Mouse (Mus musculus): Measurements from ENCODE around the gene Sugct. TPM values are rescaled to one million over a fixed set of nuclear protein-coding genes. Genes with fewer than 3 reads are reported as not detected.

Gene Sugct
- polyA plus RNA-seq, 1 experiment, result not detected

DNA sequence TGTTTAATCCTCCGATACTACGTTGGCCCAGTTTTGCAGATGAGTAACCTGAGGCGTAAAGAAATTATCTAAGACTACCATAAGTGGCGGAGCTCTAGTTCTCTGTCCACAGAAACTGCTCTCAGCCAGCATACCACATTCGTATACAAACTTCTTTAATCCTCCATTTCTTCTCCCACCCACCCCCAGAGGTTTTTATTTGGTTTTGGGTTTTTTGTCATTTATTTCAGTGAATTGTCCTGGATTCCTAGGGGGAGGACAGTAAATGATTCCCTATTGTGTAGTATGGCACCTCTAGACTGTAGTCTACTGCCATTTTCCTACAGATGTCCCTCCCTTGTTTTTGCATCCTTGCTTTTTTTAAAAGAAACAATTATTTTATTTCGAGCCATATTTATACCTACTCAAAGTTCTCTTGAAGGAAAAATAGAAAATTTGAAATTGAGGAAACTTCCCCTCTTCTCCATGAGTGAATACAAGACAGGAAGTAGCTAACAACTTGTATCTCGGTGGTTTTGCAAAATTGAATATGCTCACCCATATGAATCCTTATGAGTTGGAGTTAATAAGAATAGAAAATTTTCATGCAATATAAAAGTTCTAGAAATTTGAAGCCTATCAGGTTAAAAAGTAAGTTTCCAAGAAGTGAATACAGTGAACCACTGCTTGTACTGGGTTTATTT lies 686 bp upstream of the Sugct start:
- TF ChIP-seq GATA1 (IDR thresholded peaks at IDR 0.05; ENCODE audit: low read length) (no peak), TAL1 (IDR thresholded peaks at IDR 0.05; ENCODE audit: low read length) (no peak)
- Histone ChIP-seq H3K4me1 (ENCODE audit: control insufficient read depth) (peaks cover 24% of the 10 kb centered on the region), H3K36me3 (ENCODE audit: control insufficient read depth) (peaks cover 7% of the 10 kb centered on the region), H3K27me3 (ENCODE audit: control insufficient read depth) (no peaks in the 10 kb centered on the region), H3K4me3 (replicated peaks) (peak overlapping the region; percentile 93), H3K9me3 (ENCODE audit: control insufficient read depth, low read length) (no peaks in the 10 kb centered on the region)

DNA sequence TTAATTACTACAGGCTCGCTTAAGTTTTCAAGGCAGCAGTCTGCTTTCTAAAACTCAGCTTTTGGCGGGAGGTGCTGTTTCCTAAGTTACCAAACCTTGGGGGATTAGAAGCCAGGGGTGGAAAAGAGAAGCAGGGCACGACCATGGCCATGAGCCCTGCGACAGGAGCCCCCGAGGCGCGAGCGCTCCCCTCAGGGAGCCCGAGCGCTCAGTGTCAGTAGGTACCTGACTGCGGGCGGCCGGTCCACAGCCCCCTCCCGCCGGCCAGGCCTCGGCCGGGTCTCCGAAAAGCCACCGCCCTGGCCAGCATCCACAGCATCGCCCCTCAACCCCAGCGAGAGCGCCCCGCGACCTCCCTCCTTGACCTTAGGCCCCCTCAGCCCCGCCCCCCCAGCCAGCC lies 939 bp downstream of the Sugct start:
- TF ChIP-seq TAL1 (IDR thresholded peaks at IDR 0.05; ENCODE audit: low read length) (no peak), GATA1 (IDR thresholded peaks at IDR 0.05; ENCODE audit: low read length) (no peak)
- H3K36me3 ChIP-seq (ENCODE audit: control insufficient read depth), result peaks cover 7% of the 10 kb centered on the region
- peaks cover 24% of the 10 kb centered on the region for H3K4me1 ChIP-seq (ENCODE audit: control insufficient read depth)
- H3K4me3 ChIP-seq (replicated peaks), result peak overlapping the region; percentile 93
- H3K9me3 ChIP-seq (ENCODE audit: control insufficient read depth, low read length), result no peaks in the 10 kb centered on the region
- H3K27me3 ChIP-seq (ENCODE audit: control insufficient read depth), result no peaks in the 10 kb centered on the region

DNA sequence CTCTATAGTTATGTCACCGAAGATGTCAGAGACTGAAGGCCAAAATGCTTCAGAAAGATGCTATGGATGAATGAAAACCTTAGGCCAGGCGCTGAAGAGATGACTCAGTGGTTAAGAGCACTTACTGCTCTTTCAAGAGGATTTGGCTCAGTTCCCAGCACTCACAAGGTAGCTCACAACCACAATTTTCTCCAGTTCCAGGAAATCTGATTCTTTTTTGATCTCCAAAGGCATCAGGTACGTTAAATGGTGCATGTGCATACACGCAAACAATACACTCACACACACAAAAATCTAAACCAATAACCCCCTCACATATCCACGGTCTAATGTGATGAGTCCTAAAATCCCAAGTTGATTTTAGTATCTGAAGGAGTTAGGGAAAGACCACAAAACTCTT lies 1.5 kb downstream of the Sugct start:
- Histone ChIP-seq H3K27me3 (ENCODE audit: control insufficient read depth) (no peaks in the 10 kb centered on the region), H3K36me3 (ENCODE audit: control insufficient read depth) (peaks cover 7% of the 10 kb centered on the region), H3K4me3 (replicated peaks) (peak overlapping the region; percentile 93), H3K9me3 (ENCODE audit: control insufficient read depth, low read length) (no peaks in the 10 kb centered on the region), H3K4me1 (ENCODE audit: control insufficient read depth) (peaks cover 24% of the 10 kb centered on the region)
- TF ChIP-seq GATA1 (IDR thresholded peaks at IDR 0.05; ENCODE audit: low read length) (no peak), TAL1 (IDR thresholded peaks at IDR 0.05; ENCODE audit: low read length) (no peak)

DNA sequence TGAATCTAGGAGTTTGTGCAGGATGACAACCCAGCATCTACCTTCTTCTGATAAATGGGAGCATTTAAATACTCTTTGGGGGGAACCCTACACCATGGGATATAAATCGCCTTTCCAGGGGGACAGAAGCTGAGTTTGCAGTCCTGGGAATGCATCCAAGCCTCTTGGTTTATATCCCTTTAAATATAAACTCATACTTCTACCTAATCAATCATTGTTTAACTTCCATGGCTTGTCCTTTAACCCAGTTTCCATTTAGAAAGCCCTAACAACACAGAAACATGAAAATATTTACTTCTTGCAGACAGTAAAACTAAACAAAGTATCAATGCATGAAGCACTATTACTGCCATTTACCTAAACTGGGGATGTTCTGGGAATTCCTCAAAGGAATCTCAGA lies 3.9 kb downstream of the Sugct start:
- Histone ChIP-seq H3K36me3 (ENCODE audit: control insufficient read depth) (no peaks in the 10 kb centered on the region), H3K4me3 (replicated peaks) (no peak overlapping the region), H3K9me3 (ENCODE audit: control insufficient read depth, low read length) (no peaks in the 10 kb centered on the region), H3K4me1 (ENCODE audit: control insufficient read depth) (peaks cover 15% of the 10 kb centered on the region), H3K27me3 (ENCODE audit: control insufficient read depth) (no peaks in the 10 kb centered on the region)
- TF ChIP-seq GATA1 (IDR thresholded peaks at IDR 0.05; ENCODE audit: low read length), result no peak
- TF ChIP-seq TAL1 (IDR thresholded peaks at IDR 0.05; ENCODE audit: low read length), result no peak

DNA sequence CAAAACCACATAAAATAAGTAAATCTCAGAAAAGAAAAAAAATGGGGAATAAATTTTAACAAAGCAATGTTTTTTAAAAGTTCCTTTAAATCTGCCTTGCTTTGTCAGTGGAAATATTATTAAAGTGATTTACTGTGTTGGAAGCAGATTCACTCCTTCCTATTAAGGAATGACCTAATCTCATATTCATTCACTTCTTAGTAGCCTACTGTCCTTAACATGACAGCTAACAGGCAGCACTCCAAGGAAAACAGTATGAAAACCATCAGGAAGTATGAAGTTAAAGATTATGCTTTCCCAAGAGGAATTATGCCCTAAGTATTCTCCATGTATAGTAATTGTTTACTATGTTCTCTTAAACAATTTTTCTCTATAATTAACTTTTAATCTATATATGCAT lies 4.7 kb downstream of the Sugct start:
- H3K4me3 ChIP-seq (replicated peaks), result no peak overlapping the region
- H3K9me3 ChIP-seq (ENCODE audit: control insufficient read depth, low read length), result no peaks in the 10 kb centered on the region
- no peaks in the 10 kb centered on the region for H3K27me3 ChIP-seq (ENCODE audit: control insufficient read depth)
- no peak for TF ChIP-seq GATA1 (IDR thresholded peaks at IDR 0.05; ENCODE audit: low read length)
- no peaks in the 10 kb centered on the region for H3K36me3 ChIP-seq (ENCODE audit: control insufficient read depth)
- peaks cover 11% of the 10 kb centered on the region for H3K4me1 ChIP-seq (ENCODE audit: control insufficient read depth)

DNA sequence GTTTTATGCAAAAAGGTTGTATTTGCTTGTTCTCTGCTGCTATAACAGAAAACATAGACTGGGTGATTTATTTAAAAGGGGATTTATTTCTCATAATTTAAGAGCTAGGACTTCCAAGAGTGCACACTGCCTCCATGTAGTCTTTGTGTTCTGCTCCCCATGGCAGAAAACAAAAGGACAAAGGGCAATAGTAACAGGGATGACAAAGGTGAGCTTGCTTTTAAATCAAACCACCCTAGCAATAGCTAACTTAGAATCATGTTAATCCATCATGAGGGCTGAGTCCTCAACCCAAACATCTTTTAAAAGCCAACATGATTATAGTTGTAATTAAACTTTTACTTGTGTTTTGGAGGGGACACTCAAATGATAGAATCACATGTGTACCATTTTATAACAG lies 5.9 kb downstream of the Sugct start:
- no peak overlapping the region for H3K4me3 ChIP-seq (replicated peaks)
- no peaks in the 10 kb centered on the region for H3K9me3 ChIP-seq (ENCODE audit: control insufficient read depth, low read length)
- no peaks in the 10 kb centered on the region for H3K36me3 ChIP-seq (ENCODE audit: control insufficient read depth)
- no peak for TF ChIP-seq GATA1 (IDR thresholded peaks at IDR 0.05; ENCODE audit: low read length)
- TF ChIP-seq TAL1 (IDR thresholded peaks at IDR 0.05; ENCODE audit: low read length), result no peak
- H3K27me3 ChIP-seq (ENCODE audit: control insufficient read depth), result no peaks in the 10 kb centered on the region
- peaks cover 11% of the 10 kb centered on the region for H3K4me1 ChIP-seq (ENCODE audit: control insufficient read depth)

DNA sequence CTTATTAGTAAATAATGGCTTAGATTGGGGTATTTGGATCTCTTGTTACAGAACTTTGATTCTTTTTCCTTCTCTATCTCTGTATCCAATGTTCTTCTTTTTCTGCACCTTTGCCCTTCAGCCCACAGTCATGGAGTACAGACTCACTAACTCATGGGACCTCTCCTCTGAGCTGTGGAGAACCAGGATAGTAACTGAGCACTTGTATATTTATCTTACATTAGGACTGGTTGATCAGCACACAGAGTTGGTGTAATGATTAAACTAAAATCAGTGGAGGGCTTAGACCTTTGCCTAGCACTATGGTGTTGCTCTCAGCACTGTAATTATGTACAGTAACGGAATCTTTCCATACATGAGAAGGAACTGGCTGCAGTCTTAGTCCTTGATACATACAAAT lies 24.2 kb downstream of the Sugct start:
- TF ChIP-seq GATA1 (IDR thresholded peaks at IDR 0.05; ENCODE audit: low read length) (no peak), TAL1 (IDR thresholded peaks at IDR 0.05; ENCODE audit: low read length) (no peak)
- no peaks in the 10 kb centered on the region for H3K27me3 ChIP-seq (ENCODE audit: control insufficient read depth)
- H3K4me3 ChIP-seq (replicated peaks), result no peak overlapping the region
- no peaks in the 10 kb centered on the region; the same call in 1 of the 2 replicates for H3K36me3 ChIP-seq (ENCODE audit: control insufficient read depth)
- no peaks in the 10 kb centered on the region for H3K4me1 ChIP-seq (ENCODE audit: control insufficient read depth)
- H3K9me3 ChIP-seq (ENCODE audit: control insufficient read depth, low read length), result no peaks in the 10 kb centered on the region

DNA sequence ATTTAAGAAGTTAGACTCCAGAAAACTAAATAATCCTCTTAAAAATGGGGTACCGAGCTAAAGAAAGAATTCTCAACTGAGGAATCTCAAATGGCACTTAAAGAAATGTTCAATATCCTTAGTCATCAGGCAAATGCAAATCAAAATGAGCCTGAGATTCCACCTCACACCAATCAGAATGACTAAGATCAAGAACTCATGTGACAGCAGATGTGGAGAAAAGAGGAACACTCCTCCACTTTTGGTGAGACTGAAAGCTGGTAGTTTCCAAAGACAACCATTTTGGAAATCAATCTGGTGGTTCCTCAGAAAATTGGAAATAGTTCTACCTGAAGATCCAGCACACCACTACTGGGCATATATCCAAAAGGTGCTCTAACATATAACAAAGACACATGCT lies 28.0 kb downstream of the Sugct start:
- Histone ChIP-seq H3K36me3 (ENCODE audit: control insufficient read depth) (no peaks in the 10 kb centered on the region; the same call in 1 of the 2 replicates), H3K4me1 (ENCODE audit: control insufficient read depth) (no peaks in the 10 kb centered on the region), H3K4me3 (replicated peaks) (no peak overlapping the region), H3K27me3 (ENCODE audit: control insufficient read depth) (no peaks in the 10 kb centered on the region), H3K9me3 (ENCODE audit: control insufficient read depth, low read length) (no peaks in the 10 kb centered on the region)
- TF ChIP-seq GATA1 (IDR thresholded peaks at IDR 0.05; ENCODE audit: low read length), result no peak
- TF ChIP-seq TAL1 (IDR thresholded peaks at IDR 0.05; ENCODE audit: low read length), result no peak

DNA sequence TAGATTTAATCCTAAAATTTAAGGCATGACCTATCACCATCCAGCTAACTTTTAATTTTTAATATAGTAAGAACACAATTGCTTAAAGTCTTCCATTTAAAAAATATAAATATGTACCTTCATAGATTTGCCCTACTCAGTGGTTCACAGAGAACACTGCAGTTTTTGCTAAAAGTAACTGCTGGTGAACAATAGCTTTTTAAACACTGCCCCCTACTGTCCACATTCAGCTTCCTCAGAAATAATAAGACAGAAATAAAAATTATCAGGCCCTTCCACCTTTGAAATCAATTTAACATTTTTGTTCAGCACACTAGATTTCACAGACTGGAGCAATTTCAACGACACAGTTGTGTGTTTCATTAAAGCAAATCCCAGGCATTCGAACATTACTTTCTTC lies 53.1 kb downstream of the Sugct start:
- no peaks in the 10 kb centered on the region for H3K4me1 ChIP-seq (ENCODE audit: control insufficient read depth)
- TF ChIP-seq TAL1 (IDR thresholded peaks at IDR 0.05; ENCODE audit: low read length) (no peak), GATA1 (IDR thresholded peaks at IDR 0.05; ENCODE audit: low read length) (no peak)
- no peak overlapping the region for H3K4me3 ChIP-seq (replicated peaks)
- no peaks in the 10 kb centered on the region for H3K9me3 ChIP-seq (ENCODE audit: control insufficient read depth, low read length)
- H3K36me3 ChIP-seq (ENCODE audit: control insufficient read depth), result no peaks in the 10 kb centered on the region
- no peaks in the 10 kb centered on the region for H3K27me3 ChIP-seq (ENCODE audit: control insufficient read depth)

DNA sequence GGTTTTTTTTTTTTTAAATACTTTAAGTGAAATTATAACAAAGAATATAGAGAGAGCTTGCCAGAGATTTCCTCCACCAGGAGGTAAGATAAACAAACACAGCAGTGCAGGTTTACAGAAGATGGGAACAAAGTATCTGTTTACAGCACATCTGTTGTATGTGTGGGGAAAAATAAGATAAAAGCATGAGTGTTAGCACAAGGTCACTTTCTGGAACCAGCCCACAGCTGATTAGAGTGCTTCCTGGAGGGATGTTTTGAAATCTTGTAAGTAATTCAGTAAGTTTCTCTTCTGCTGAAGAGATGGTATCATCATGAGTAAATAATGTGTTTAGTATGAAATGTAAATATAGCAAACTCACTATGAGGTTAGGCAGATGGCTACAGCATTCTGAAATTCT lies 57.3 kb downstream of the Sugct start:
- Histone ChIP-seq H3K4me1 (ENCODE audit: control insufficient read depth) (no peaks in the 10 kb centered on the region), H3K36me3 (ENCODE audit: control insufficient read depth) (no peaks in the 10 kb centered on the region), H3K4me3 (replicated peaks) (no peak overlapping the region), H3K27me3 (ENCODE audit: control insufficient read depth) (no peaks in the 10 kb centered on the region), H3K9me3 (ENCODE audit: control insufficient read depth, low read length) (no peaks in the 10 kb centered on the region)
- TF ChIP-seq GATA1 (IDR thresholded peaks at IDR 0.05; ENCODE audit: low read length) (no peak), TAL1 (IDR thresholded peaks at IDR 0.05; ENCODE audit: low read length) (no peak)
